Mouse (Mus musculus): Measurements from ENCODE around the gene Mphosph9.
A peak's percentile ranks its signal among the peaks of the same experiment; 100 is the strongest.

Mphosph9 gene

GRCm38 (mm10) chr5:124269661-124270060 lies 58.1 kb downstream of the Mphosph9 start:
- DNase-seq (ENCODE audit: extremely low read depth, low read depth) = no peak

- peak; percentile 78 for DNase-seq (ENCODE audit: extremely low read depth, low read depth)
Observed at GRCm38 (mm10) chr5:124267652-124268051, 60.1 kb downstream of the Mphosph9 start.

GRCm38 (mm10) chr5:124266821-124267220 lies 61.0 kb downstream of the Mphosph9 start:
- DNase-seq (ENCODE audit: extremely low read depth, low read depth) = peak; percentile 82

GRCm38 (mm10) chr5:124263246-124263645 lies 64.5 kb downstream of the Mphosph9 start:
- DNase-seq (ENCODE audit: extremely low read depth, low read depth) = no peak

- DNase-seq (ENCODE audit: extremely low read depth, low read depth) = no peak
Observed at GRCm38 (mm10) chr5:124262090-124262489, 65.7 kb downstream of the Mphosph9 start.

GRCm38 (mm10) chr5:124259133-124259532 lies 68.6 kb downstream of the Mphosph9 start:
- no peak for DNase-seq (ENCODE audit: extremely low read depth, low read depth)

- no peak for DNase-seq (ENCODE audit: extremely low read depth, low read depth)
Observed at GRCm38 (mm10) chr5:124258026-124258425, 69.7 kb downstream of the Mphosph9 start.

GRCm38 (mm10) chr5:124255141-124255540 lies 72.6 kb downstream of the Mphosph9 start:
- DNase-seq (ENCODE audit: extremely low read depth, low read depth) = no peak

- DNase-seq (ENCODE audit: extremely low read depth, low read depth) = no peak
Observed at GRCm38 (mm10) chr5:124253555-124253954, 74.2 kb downstream of the Mphosph9 start.

- DNase-seq (ENCODE audit: extremely low read depth, low read depth) = no peak
Observed at GRCm38 (mm10) chr5:124252580-124253320, 75.0 kb downstream of the Mphosph9 start.

GRCm38 (mm10) chr5:124251070-124251469 lies 76.7 kb downstream of the Mphosph9 start:
- no peak for DNase-seq (ENCODE audit: extremely low read depth, low read depth)

- DNase-seq (ENCODE audit: extremely low read depth, low read depth) = peak; percentile 33
Observed at GRCm38 (mm10) chr5:124249614-124250591, 77.9 kb downstream of the Mphosph9 start, which contains the start of gene Pitpnm2. Pitpnm2 (minus strand) TSS chr5:124249760.

GRCm38 (mm10) chr5:124248845-124249613 lies 78.7 kb downstream of the Mphosph9 start:
- DNase-seq (ENCODE audit: extremely low read depth, low read depth) = no peak

- DNase-seq (ENCODE audit: extremely low read depth, low read depth) = no peak
Observed at GRCm38 (mm10) chr5:124247986-124248626, 79.7 kb downstream of the Mphosph9 start.

GRCm38 (mm10) chr5:124247296-124247695 lies 80.5 kb downstream of the Mphosph9 start:
- no peak for DNase-seq (ENCODE audit: extremely low read depth, low read depth)

- no peak for DNase-seq (ENCODE audit: extremely low read depth, low read depth)
Observed at GRCm38 (mm10) chr5:124244885-124245284, 82.9 kb downstream of the Mphosph9 start.

- DNase-seq (ENCODE audit: extremely low read depth, low read depth) = no peak
Observed at GRCm38 (mm10) chr5:124244449-124244848, 83.3 kb downstream of the Mphosph9 start.

- DNase-seq (ENCODE audit: extremely low read depth, low read depth) = no peak
Observed at GRCm38 (mm10) chr5:124243236-124243901, 84.4 kb downstream of the Mphosph9 start.

- DNase-seq (ENCODE audit: extremely low read depth, low read depth) = no peak
Observed at GRCm38 (mm10) chr5:124241686-124242444, 85.9 kb downstream of the Mphosph9 start.

Data from MEL-GATA-1-ER (cell line).